Mouse (Mus musculus) heart, embryonic 16.5 days (tissue): ENCODE results near the gene Tmem200a. TPM values are rescaled to one million over a fixed set of nuclear protein-coding genes. Genes with fewer than 3 reads are reported as not detected.
"Not testable (repeated sequence)": the region's sequence is repeated elsewhere in the genome, so short reads cannot be mapped to it uniquely, and the experiment has no call there.

ENCODE experiments used
- ATAC-seq: fragments of 200-750 bp; cut with Nextera tagmentation; replicated peaks from 2 replicates; pipeline ENCODE4 v1.8.0; 2017; ENCODE audit warnings: moderate number of reproducible peaks; ENCODE audit not compliant: insufficient read depth, low FRiP score; ENCODE audit errors: extremely low read depth
- H3K27ac ChIP-seq: fragments of 300-500 bp; sonication (generic); 2 replicates; pipeline ENCODE4 v1.5.1; 2014; ENCODE audit warnings: mild to moderate bottlenecking, low read length, control low read depth, moderate library complexity
- H3K27me3 ChIP-seq: fragments of 300-500 bp; sonication (generic); 2 replicates; pipeline ENCODE4 v1.6.1; 2014; ENCODE audit warnings: low read length, mixed read lengths; ENCODE audit not compliant: control insufficient read depth, insufficient read depth
- H3K36me3 ChIP-seq: fragments of 300-500 bp; sonication (generic); 2 replicates; pipeline ENCODE4 v1.6.1; 2014; ENCODE audit not compliant: control insufficient read depth, insufficient read depth
- H3K4me1 ChIP-seq: fragments of 300-500 bp; sonication (generic); 2 replicates; pipeline ENCODE4 v1.6.1; 2014; ENCODE audit warnings: low read length, mixed read lengths; ENCODE audit not compliant: control insufficient read depth, insufficient read depth
- H3K4me2 ChIP-seq: fragments of 300-500 bp; sonication (generic); 2 replicates; pipeline ENCODE4 v1.6.1; 2014; ENCODE audit warnings: low read depth, mild to moderate bottlenecking, control low read depth, low read length
- H3K4me3 ChIP-seq: fragments of 300-500 bp; sonication (generic); 2 replicates; pipeline ENCODE4 v1.5.1; 2014; ENCODE audit warnings: mild to moderate bottlenecking, control low read depth, low read length
- H3K9ac ChIP-seq: fragments of 300-500 bp; sonication (generic); 2 replicates; pipeline ENCODE4 v1.6.1; 2014; ENCODE audit warnings: low read length, control low read depth
- H3K9me3 ChIP-seq: fragments of 300-500 bp; sonication (generic); replicated peaks from 2 replicates; pipeline ENCODE4 v1.6.1; 2016; ENCODE audit warnings: low read length; ENCODE audit not compliant: control insufficient read depth
- WGBS: fragments of 180-500 bp; shearing (Covaris S2); extraction: QIAGEN DNeasy Blood & Tissue Kit; methylation state at CpG from one replicate; pipeline ENCODE4 v1.1.7; 2014; 5-methylcytosine and 5-hydroxymethylcytosine counted together
- polyA plus RNA-seq: library from polyadenylated mRNA; unstranded; fragments of >200 nt; fragmentation: Nextera tagmentation; extraction: Ambion mirVana; gene quantifications from 2 replicates; pipeline ENCODE4 v1.2.1, GENCODE M21; 2015

Tmem200a gene
- polyA plus RNA-seq, 1 experiment from 2014 or later = 0.63 TPM

DNA sequence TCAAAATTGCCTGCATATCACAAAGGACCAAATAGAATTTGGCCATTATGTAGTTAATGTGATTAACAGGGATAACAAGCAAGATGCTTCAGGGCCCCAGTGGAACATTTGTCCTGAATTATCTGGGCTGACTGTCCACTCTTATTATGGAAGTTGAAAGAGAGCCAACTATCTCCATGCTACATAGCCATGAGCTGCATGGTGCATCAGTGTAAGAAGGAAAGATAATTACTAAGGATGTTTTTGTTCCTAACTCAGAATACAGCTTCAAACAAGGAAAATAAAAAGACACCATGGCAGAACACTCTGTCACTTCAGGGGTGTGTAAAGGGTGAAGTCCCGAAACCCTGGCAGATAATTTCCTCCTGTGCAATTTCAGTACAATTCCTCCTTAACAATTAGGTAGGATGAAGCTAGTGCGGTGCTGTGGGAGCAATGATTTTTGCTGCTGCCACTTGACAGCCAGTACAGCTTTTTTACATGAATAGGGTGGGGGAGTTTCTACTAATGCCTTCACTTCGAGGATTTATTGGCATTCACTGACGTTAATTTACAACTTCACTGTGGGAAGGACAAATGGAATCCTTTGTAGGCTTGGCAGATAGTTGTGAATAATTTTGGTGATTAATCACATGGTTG lies 158.1 kb downstream of the Tmem200a start:
- Histone ChIP-seq H3K9me3 (no peaks in the 10 kb centered on the region), H3K27me3 (no peaks in the 10 kb centered on the region), H3K4me2 (no peak overlapping the region), H3K4me3 (no peak overlapping the region), H3K4me1 (no peaks in the 10 kb centered on the region), H3K27ac (no peak overlapping the region), H3K36me3 (no peaks in the 10 kb centered on the region), H3K9ac (no peak overlapping the region)
- ATAC-seq = no peak
- WGBS = 64% methylated on average over 4 of the region's 4 CpGs

DNA sequence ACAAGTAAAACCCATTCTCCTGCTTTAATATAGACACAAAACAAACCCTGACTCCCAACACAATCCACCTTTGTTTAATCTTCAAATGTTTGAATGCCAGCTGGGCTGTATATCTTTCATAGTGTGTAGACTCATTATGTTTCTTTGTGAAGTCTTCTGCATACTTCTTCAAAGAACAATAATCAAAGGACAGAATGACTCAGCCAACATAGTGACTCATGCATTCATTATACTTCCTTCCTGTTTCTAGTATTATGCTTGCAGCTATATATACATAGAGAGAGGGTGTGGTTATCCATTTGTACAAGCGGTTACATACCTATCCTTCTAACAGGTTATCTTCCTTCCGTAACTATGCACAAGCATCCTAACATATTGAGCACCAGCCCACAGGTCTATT lies 160.7 kb downstream of the Tmem200a start:
- Histone ChIP-seq H3K9me3 (no peaks in the 10 kb centered on the region), H3K36me3 (no peaks in the 10 kb centered on the region), H3K4me1 (no peaks in the 10 kb centered on the region), H3K4me3 (no peak overlapping the region), H3K27me3 (no peaks in the 10 kb centered on the region), H3K4me2 (no peak overlapping the region), H3K9ac (no peak overlapping the region), H3K27ac (no peak overlapping the region)
- ATAC-seq = no peak
- WGBS = 60% methylated on average over 2 of the region's 2 CpGs

- Histone ChIP-seq H3K27ac (no peak overlapping the region), H3K9me3 (no peaks in the 10 kb centered on the region), H3K4me2 (no peak overlapping the region), H3K36me3 (no peaks in the 10 kb centered on the region), H3K9ac (no peak overlapping the region), H3K27me3 (no peaks in the 10 kb centered on the region), H3K4me3 (no peak overlapping the region), H3K4me1 (no peaks in the 10 kb centered on the region)
- no peak for ATAC-seq
- WGBS = 59% methylated on average over 6 of the region's 6 CpGs
Observed at GRCm38 (mm10) chr10:25910270-25910669, 168.6 kb downstream of the Tmem200a start.

DNA sequence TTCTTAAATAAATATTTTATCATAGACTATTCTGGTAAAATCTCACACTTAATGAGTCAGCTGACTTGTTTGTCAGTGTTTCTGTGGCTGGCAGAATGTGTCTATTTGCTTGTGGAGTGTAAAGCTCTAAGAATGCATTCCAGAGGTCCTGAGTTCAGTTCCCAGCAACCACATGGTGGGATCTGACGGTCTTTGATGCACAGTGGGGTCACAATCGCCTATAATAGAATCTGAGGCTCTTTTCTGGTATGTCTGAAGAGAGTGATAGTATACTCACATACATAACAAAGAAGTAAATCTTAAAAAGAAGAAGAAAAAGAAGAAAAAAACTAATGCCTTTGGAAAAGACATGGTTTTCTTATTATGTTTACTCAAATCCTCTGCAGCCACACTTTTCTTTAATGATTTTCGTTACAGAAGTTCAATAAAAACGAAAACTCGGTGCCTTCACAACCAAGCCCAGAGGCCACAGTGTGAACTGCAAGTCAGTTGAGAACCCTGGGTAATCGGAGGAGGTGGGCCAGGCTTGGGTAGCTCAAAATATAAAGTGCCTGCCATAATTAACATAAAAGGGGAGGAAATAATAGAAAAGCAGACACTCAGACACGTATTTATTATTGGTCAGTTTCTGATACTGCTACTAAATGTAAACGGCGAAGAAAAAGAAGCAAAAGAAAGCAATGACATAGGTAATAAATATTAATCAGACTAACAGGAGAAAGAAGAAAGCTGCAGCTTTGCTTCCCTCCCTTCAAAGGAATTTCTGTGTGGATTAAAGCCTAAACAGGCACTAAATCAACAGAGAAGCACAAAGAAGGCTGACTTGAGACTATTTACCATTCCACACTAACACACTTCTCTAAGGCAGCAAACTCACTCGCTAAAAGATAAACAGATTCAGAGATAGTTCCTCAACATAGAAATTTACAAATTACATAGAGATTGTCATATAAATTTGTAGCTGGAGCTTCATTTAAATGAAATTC lies 170.5 kb downstream of the Tmem200a start:
- Histone ChIP-seq H3K4me2 (no peak overlapping the region), H3K27me3 (no peaks in the 10 kb centered on the region), H3K4me1 (no peaks in the 10 kb centered on the region), H3K27ac (no peak overlapping the region), H3K36me3 (no peaks in the 10 kb centered on the region), H3K4me3 (no peak overlapping the region), H3K9ac (no peak overlapping the region), H3K9me3 (no peaks in the 10 kb centered on the region)
- 65% methylated on average over 10 of the region's 10 CpGs for WGBS
- no peak for ATAC-seq

GRCm38 (mm10) chr10:25894126-25894525 lies 184.7 kb downstream of the Tmem200a start:
- ATAC-seq, H3K4me3 ChIP-seq, H3K4me1 ChIP-seq, H3K36me3 ChIP-seq, H3K27ac ChIP-seq, H3K9ac ChIP-seq, H3K27me3 ChIP-seq, H3K9me3 ChIP-seq, H3K4me2 ChIP-seq: not testable (repeated sequence)
- 83% methylated on average over 5 of the region's 5 CpGs for WGBS

- peaks cover 4% of the 10 kb centered on the region for H3K4me1 ChIP-seq
- no peaks in the 10 kb centered on the region for H3K36me3 ChIP-seq
- H3K9me3 ChIP-seq = no peaks in the 10 kb centered on the region
- H3K4me3 ChIP-seq = no peak overlapping the region
- H3K27ac ChIP-seq = no peak overlapping the region
- H3K9ac ChIP-seq = no peak overlapping the region
- no peaks in the 10 kb centered on the region for H3K27me3 ChIP-seq
- WGBS = 52% methylated on average over 6 of the region's 6 CpGs
- H3K4me2 ChIP-seq = no peak overlapping the region
- ATAC-seq = no peak
Observed at GRCm38 (mm10) chr10:25887225-25887624, 191.6 kb downstream of the Tmem200a start.

GRCm38 (mm10) chr10:25884512-25884911 lies 194.3 kb downstream of the Tmem200a start:
- Histone ChIP-seq H3K27ac (no peak overlapping the region), H3K4me1 (no peaks in the 10 kb centered on the region), H3K9me3 (no peaks in the 10 kb centered on the region), H3K27me3 (no peaks in the 10 kb centered on the region), H3K4me2 (no peak overlapping the region), H3K36me3 (no peaks in the 10 kb centered on the region), H3K9ac (no peak overlapping the region), H3K4me3 (no peak overlapping the region)
- ATAC-seq = no peak
- WGBS = 86% methylated on average over 2 of the region's 2 CpGs

GRCm38 (mm10) chr10:25877731-25878130 lies 201.1 kb downstream of the Tmem200a start:
- H3K27ac ChIP-seq = no peak overlapping the region
- no peaks in the 10 kb centered on the region for H3K9me3 ChIP-seq
- no peaks in the 10 kb centered on the region for H3K4me1 ChIP-seq
- H3K27me3 ChIP-seq = no peaks in the 10 kb centered on the region
- no peaks in the 10 kb centered on the region for H3K36me3 ChIP-seq
- H3K9ac ChIP-seq = no peak overlapping the region
- H3K4me3 ChIP-seq = no peak overlapping the region
- WGBS = 82% methylated on average over 2 of the region's 2 CpGs
- ATAC-seq = no peak
- H3K4me2 ChIP-seq = no peak overlapping the region

GRCm38 (mm10) chr10:25876809-25877208 lies 202.0 kb downstream of the Tmem200a start:
- H3K4me3 ChIP-seq = no peak overlapping the region
- H3K9ac ChIP-seq = no peak overlapping the region
- H3K4me1 ChIP-seq = no peaks in the 10 kb centered on the region
- no peak for ATAC-seq
- no peaks in the 10 kb centered on the region for H3K9me3 ChIP-seq
- H3K4me2 ChIP-seq = no peak overlapping the region
- 61% methylated on average over 3 of the region's 3 CpGs for WGBS
- no peak overlapping the region for H3K27ac ChIP-seq
- H3K36me3 ChIP-seq = no peaks in the 10 kb centered on the region
- H3K27me3 ChIP-seq = no peaks in the 10 kb centered on the region
